Mouse (Mus musculus) megakaryocyte, embryonic 14.5 days (primary cell): Measurements from ENCODE around the gene Gm16181.

Experiments
- FLI1 ChIP-seq: IDR thresholded peaks from 2 replicates; pipeline ENCODE4 v1.6.1; 2012; ENCODE audit warnings: low read length, inconsistent platforms, mixed read lengths
- GATA1 ChIP-seq: IDR thresholded peaks from 3 replicates; pipeline ENCODE4 v1.6.1; 2012; ENCODE audit warnings: mixed read lengths, low read length, inconsistent platforms, borderline replicate concordance

DNA sequence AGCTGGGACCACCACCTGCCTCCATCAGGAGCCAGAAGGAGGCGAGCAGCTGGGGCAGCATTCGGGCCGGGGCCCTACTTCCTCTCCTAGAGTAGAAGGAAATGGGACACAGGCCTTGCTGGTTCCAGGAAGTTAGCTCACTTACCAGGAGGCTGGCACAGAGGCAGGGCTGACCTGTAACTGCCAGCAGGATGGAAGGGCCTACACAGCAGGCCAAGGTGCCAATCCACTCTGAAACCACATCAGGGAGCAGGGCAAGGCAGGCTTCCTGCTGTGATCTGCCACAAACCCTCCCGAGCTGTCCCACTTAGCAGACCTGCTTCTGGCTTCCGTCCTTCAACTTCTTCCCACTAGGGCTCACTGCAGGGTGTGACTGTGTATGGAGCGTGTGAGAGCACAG, 1.7 kb downstream of the Gm16181 start:
- TF ChIP-seq FLI1 (no peak), GATA1 (peak; percentile 71; the same call in 1 of the 3 replicates)
